Mouse (Mus musculus): Measurements from ENCODE around the gene Cxcl3. TPM values are rescaled to one million over a fixed set of nuclear protein-coding genes. Genes with fewer than 3 reads are reported as not detected.

Cxcl3 gene
- polyA plus RNA-seq, 1 experiment from 2014 or later = 0.35 TPM

DNA sequence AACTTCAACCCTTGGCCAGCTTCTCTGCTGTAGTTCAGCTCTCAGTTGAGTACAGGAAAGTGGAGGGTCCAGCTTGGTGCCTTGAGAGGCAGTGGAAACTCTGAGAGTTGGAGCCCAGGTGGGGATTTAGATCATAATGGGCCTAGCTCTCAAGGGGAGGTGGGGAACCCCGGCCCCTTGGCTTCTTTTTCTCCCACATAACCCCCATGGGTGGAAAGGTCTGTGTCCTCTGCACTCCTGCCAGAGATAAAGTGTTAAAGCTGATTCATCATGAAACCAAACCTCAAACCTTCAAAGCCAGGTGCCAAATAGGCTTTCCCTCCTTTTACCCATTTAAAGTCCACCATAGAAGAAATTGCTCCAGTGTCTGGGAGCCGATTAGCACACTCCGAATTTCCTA, 24.1 kb upstream of the Cxcl3 start:
- Histone ChIP-seq H3K4me2 (ENCODE audit: low read depth, low read length) (no peak overlapping the region), H3K9ac (replicated peaks; ENCODE audit: low read length) (no peak overlapping the region), H3K4me1 (ENCODE audit: control insufficient read depth, insufficient read depth, low read length) (peaks cover 4% of the 10 kb centered on the region; the same call in 1 of the 2 replicates), H3K27me3 (ENCODE audit: control insufficient read depth, insufficient read depth, low read length) (peaks cover 8% of the 10 kb centered on the region), H3K36me3 (replicated peaks; ENCODE audit: control insufficient read depth, insufficient read depth, low read depth, low read length) (no peaks in the 10 kb centered on the region), H3K4me3 (ENCODE audit: low read depth, low read length) (no peak overlapping the region), H3K27ac (replicated peaks; ENCODE audit: low read depth, low read length) (no peak overlapping the region), H3K9me3 (replicated peaks; ENCODE audit: control insufficient read depth, low read length) (no peaks in the 10 kb centered on the region)
- 80% methylated on average over 3 of the region's 3 CpGs for WGBS
- ATAC-seq (replicated peaks; ENCODE audit: insufficient number of reproducible peaks, low FRiP score, low TSS enrichment, low read depth) = no peak
- no peak for DNase-seq (ENCODE audit: low spot score)

DNA sequence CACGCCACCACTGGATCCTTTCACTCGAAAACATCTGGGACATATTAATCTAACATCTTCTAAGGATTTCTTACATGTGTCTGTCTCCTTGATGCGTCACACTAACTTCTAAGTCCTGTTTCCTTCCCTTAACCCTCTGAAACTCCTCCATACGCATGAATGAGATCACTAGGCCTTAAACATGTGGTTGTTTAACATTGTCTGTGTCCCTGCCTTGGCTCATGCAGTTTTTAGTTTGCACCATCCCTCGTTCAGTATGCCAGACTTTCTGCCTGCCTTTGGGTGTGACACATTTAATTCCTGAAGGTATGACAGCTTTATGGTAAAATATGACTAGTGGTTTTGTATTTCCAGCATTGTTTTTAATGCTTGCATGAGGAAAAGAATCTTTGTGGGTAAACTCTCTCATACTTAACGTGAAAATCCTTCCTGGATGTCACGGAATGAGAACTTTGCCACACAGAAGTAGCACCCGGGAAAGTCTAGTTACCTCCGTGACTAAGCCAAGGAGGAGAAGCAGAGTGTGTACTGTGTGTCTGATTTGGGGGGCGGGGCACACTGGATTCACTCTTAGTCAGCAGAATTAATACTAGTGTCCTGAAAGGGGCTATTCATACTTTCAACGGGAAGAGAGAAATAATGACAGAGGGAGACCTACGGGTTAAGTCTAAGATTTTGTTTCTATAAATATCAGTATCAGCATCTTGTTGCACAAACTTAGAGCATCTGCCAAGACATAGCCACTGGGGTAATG, 21.8 kb upstream of the Cxcl3 start:
- peaks cover 3% of the 10 kb centered on the region; the same call in 1 of the 2 replicates for H3K4me1 ChIP-seq (ENCODE audit: control insufficient read depth, insufficient read depth, low read length)
- no peak overlapping the region for H3K4me2 ChIP-seq (ENCODE audit: low read depth, low read length)
- H3K9me3 ChIP-seq (replicated peaks; ENCODE audit: control insufficient read depth, low read length) = no peaks in the 10 kb centered on the region
- ATAC-seq (replicated peaks; ENCODE audit: insufficient number of reproducible peaks, low FRiP score, low TSS enrichment, low read depth) (no peak), DNase-seq (ENCODE audit: low spot score) (no peak)
- no peak overlapping the region for H3K4me3 ChIP-seq (ENCODE audit: low read depth, low read length)
- H3K36me3 ChIP-seq (replicated peaks; ENCODE audit: control insufficient read depth, insufficient read depth, low read depth, low read length) = no peaks in the 10 kb centered on the region
- no peak overlapping the region for H3K9ac ChIP-seq (replicated peaks; ENCODE audit: low read length)
- 67% methylated on average over 12 of the region's 12 CpGs for WGBS
- no peak overlapping the region for H3K27ac ChIP-seq (replicated peaks; ENCODE audit: low read depth, low read length)
- H3K27me3 ChIP-seq (ENCODE audit: control insufficient read depth, insufficient read depth, low read length) = peaks cover 8% of the 10 kb centered on the region

DNA sequence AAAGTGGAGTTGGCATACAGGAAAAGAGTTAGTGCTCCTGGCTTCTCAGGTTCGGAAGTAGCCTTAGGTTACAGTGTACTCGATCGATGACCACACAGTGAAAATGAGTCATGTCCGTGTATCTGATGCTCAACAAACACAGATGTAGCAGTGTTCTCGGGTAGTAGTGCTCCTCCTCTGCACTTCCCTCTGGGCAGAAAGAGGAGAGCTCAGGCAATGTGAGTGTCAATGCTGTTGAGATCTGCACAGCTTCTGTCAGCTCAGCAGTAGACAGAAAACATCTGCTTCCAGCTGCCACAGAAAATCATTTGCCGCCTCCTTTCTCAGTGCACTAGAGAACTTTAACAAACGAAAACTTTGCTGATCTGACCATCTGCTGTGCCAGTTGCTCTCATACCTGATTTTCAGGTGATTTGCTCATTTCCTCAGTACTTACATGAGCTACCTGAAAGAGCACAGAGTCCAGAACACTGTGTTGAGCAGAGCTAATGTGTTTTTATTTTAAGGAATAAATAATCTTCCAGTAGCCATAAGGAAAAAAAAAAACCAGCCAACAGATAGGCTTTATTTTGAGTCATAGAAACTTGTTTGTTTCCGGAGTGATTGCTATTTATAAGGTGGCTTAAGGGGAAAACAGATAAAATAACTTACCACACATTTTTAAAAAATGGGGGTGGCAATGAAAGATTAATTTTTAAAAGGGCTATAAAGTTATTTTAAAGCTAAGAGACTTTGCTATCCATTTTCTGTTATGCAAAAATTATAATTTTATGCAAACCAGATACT, 19.9 kb upstream of the Cxcl3 start:
- H3K9me3 ChIP-seq (replicated peaks; ENCODE audit: control insufficient read depth, low read length) = no peaks in the 10 kb centered on the region
- WGBS = 61% methylated on average over 8 of the region's 8 CpGs
- no peaks in the 10 kb centered on the region for H3K36me3 ChIP-seq (replicated peaks; ENCODE audit: control insufficient read depth, insufficient read depth, low read depth, low read length)
- H3K4me2 ChIP-seq (ENCODE audit: low read depth, low read length) = no peak overlapping the region
- no peak overlapping the region for H3K27ac ChIP-seq (replicated peaks; ENCODE audit: low read depth, low read length)
- no peak overlapping the region for H3K4me3 ChIP-seq (ENCODE audit: low read depth, low read length)
- ATAC-seq (replicated peaks; ENCODE audit: insufficient number of reproducible peaks, low FRiP score, low TSS enrichment, low read depth) = no peak
- DNase-seq (ENCODE audit: low spot score) = no peak
- H3K27me3 ChIP-seq (ENCODE audit: control insufficient read depth, insufficient read depth, low read length) = no peaks in the 10 kb centered on the region
- H3K9ac ChIP-seq (replicated peaks; ENCODE audit: low read length) = no peak overlapping the region
- no peaks in the 10 kb centered on the region for H3K4me1 ChIP-seq (ENCODE audit: control insufficient read depth, insufficient read depth, low read length)

DNA sequence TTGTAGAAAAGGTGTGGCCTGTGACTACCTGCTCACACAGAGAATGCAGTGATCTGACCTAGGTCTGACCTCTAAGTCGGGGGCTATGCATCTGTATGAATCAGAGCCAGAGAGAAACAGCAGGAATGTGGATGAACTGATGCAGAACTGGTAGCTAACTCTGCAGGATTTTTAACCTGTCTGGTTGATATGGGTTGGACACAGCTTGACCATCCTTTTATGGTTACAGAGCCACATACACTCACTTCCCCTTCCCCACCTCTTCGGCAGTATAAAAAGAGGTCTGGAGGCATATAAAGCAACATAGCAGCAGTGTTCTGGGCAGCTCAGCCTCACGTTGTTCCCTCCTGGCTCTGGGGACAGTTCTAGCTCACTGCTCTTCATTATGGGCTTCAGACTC, 17.7 kb upstream of the Cxcl3 start, which contains the start of gene Ppbp:
Gene Ppbp (plus strand): TSS at position 301 of the 400 bp plus-strand sequence.
- H3K9me3 ChIP-seq (replicated peaks; ENCODE audit: control insufficient read depth, low read length) = no peaks in the 10 kb centered on the region
- no peak within 1 kb of the TSS for H3K4me2 ChIP-seq (ENCODE audit: low read depth, low read length)
- H3K27ac ChIP-seq (replicated peaks; ENCODE audit: low read depth, low read length) = no peak within 1 kb of the TSS
- no peak within 1 kb of the TSS for H3K9ac ChIP-seq (replicated peaks; ENCODE audit: low read length)
- H3K4me1 ChIP-seq (ENCODE audit: control insufficient read depth, insufficient read depth, low read length) = no peaks in the 10 kb centered on the region
- no peak within 1 kb of the TSS for H3K4me3 ChIP-seq (ENCODE audit: low read depth, low read length)
- DNase-seq (ENCODE audit: low spot score) (no peak), ATAC-seq (replicated peaks; ENCODE audit: insufficient number of reproducible peaks, low FRiP score, low TSS enrichment, low read depth) (no peak)
- H3K27me3 ChIP-seq (ENCODE audit: control insufficient read depth, insufficient read depth, low read length) = no peaks in the 10 kb centered on the region
- H3K36me3 ChIP-seq (replicated peaks; ENCODE audit: control insufficient read depth, insufficient read depth, low read depth, low read length) = no peaks in the 10 kb centered on the region
- 67% methylated on average over 3 of the region's 3 CpGs for WGBS

DNA sequence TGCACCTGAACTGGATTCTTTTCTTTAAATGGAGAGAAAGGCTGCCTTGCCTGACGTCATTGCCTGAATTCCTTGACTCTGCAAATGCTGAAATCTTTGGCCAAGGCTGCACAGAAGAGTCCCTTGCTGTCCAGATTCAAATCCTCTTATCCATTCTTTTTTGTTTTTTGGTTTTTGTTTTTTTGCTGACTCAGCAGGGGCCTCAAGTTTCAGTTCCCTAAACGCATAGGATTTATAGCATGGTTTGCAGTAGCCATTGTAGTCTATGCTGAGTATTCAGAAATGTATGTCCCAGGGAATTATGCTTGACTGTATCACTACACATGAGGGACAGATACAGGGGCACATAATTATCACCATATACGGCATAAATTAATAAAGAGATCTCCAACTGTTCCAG, 14.5 kb upstream of the Cxcl3 start:
- H3K4me2 ChIP-seq (ENCODE audit: low read depth, low read length) = no peak overlapping the region
- no peak overlapping the region for H3K27ac ChIP-seq (replicated peaks; ENCODE audit: low read depth, low read length)
- H3K9ac ChIP-seq (replicated peaks; ENCODE audit: low read length) = no peak overlapping the region
- WGBS = 68% methylated on average over 3 of the region's 3 CpGs
- H3K36me3 ChIP-seq (replicated peaks; ENCODE audit: control insufficient read depth, insufficient read depth, low read depth, low read length) = no peaks in the 10 kb centered on the region
- ATAC-seq (replicated peaks; ENCODE audit: insufficient number of reproducible peaks, low FRiP score, low TSS enrichment, low read depth) (no peak), DNase-seq (ENCODE audit: low spot score) (no peak)
- no peaks in the 10 kb centered on the region for H3K27me3 ChIP-seq (ENCODE audit: control insufficient read depth, insufficient read depth, low read length)
- no peaks in the 10 kb centered on the region for H3K4me1 ChIP-seq (ENCODE audit: control insufficient read depth, insufficient read depth, low read length)
- no peaks in the 10 kb centered on the region for H3K9me3 ChIP-seq (replicated peaks; ENCODE audit: control insufficient read depth, low read length)
- H3K4me3 ChIP-seq (ENCODE audit: low read depth, low read length) = no peak overlapping the region

DNA sequence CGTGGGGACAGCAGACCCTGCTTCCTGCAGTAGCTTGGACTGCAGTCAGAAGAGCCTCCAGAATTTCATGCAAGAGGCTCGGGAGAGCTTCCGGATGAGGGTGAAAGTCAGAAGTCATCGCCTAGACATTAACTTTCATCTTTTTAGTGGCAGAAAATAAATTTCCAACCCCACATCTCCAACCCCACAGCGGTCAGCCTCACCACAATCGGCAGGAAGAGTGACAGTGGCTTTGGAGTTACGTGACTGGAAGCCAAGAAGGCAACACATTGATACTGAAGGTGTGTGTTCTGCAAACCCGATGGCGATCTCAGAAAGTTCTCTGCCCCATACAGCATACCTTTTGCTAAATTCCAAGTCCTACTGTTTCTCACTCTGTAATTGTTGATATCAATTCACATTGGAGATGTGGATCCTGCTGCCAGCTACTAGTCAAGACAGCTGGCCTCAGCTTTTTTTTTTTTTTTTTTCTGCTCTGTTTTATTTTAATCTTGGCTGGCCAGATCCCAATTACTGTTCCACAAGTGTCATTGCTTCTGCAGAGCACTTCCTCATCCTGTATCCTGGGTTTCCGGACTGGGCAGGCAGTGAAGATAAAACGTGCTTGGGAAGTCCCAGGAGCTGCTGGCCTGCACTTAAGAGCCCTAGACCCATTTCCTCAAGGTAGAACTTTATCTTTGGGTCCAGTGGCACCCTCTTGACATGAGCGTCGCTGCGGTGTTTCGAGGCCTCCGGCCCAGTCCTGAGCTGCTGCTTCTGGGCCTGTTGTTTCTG, 13.8 kb upstream of the Cxcl3 start, which contains the start of gene Pf4:
Gene Pf4 (plus strand): TSS at position 556 of the 774 bp plus-strand sequence.
- Histone ChIP-seq H3K9ac (replicated peaks; ENCODE audit: low read length) (no peak within 1 kb of the TSS), H3K4me1 (ENCODE audit: control insufficient read depth, insufficient read depth, low read length) (no peaks in the 10 kb centered on the region), H3K4me2 (ENCODE audit: low read depth, low read length) (no peak within 1 kb of the TSS), H3K4me3 (ENCODE audit: low read depth, low read length) (no peak within 1 kb of the TSS), H3K27ac (replicated peaks; ENCODE audit: low read depth, low read length) (no peak within 1 kb of the TSS), H3K9me3 (replicated peaks; ENCODE audit: control insufficient read depth, low read length) (no peaks in the 10 kb centered on the region), H3K36me3 (replicated peaks; ENCODE audit: control insufficient read depth, insufficient read depth, low read depth, low read length) (no peaks in the 10 kb centered on the region), H3K27me3 (ENCODE audit: control insufficient read depth, insufficient read depth, low read length) (no peaks in the 10 kb centered on the region)
- 89% methylated on average over 16 of the region's 16 CpGs for WGBS
- ATAC-seq (replicated peaks; ENCODE audit: insufficient number of reproducible peaks, low FRiP score, low TSS enrichment, low read depth) = no peak
- no peak for DNase-seq (ENCODE audit: low spot score)

DNA sequence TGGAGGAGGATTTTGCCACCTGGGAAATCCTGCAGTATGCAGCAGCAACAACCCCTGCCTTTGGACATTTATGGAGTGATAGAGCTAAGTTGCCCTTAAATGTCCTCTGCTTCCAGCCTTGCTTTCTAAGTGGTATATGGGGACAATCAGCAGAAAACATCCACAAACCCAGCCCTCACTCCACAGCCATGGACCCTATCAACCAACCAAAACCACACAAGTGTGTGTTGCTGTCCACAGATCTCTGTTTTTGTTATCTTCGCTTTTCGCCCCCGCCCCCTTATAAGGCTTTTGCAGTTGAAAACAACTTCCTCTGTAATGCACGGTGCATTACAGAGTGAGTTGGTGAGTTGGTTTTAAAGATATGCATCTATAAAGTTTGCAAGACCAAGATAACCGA, 10.3 kb upstream of the Cxcl3 start:
- Histone ChIP-seq H3K27me3 (ENCODE audit: control insufficient read depth, insufficient read depth, low read length) (no peaks in the 10 kb centered on the region), H3K4me1 (ENCODE audit: control insufficient read depth, insufficient read depth, low read length) (no peaks in the 10 kb centered on the region), H3K9ac (replicated peaks; ENCODE audit: low read length) (no peak overlapping the region), H3K9me3 (replicated peaks; ENCODE audit: control insufficient read depth, low read length) (no peaks in the 10 kb centered on the region), H3K27ac (replicated peaks; ENCODE audit: low read depth, low read length) (no peak overlapping the region), H3K4me3 (ENCODE audit: low read depth, low read length) (no peak overlapping the region), H3K36me3 (replicated peaks; ENCODE audit: control insufficient read depth, insufficient read depth, low read depth, low read length) (no peaks in the 10 kb centered on the region), H3K4me2 (ENCODE audit: low read depth, low read length) (no peak overlapping the region)
- ATAC-seq (replicated peaks; ENCODE audit: insufficient number of reproducible peaks, low FRiP score, low TSS enrichment, low read depth) (no peak), DNase-seq (ENCODE audit: low spot score) (no peak)
- WGBS = 91% methylated on average over 5 of the region's 5 CpGs

Measured in embryonic facial prominence, embryonic 11.5 days (tissue).